Mouse (Mus musculus) heart, postnatal 0 days (tissue): ENCODE measurements at regions not wholly inside any gene's neighbourhood (a gene's known extent, or its start where the extent isn't known, plus 50 kb on each side); places are given as distances from the start of the nearest gene placed in this dataset.
A peak's percentile ranks its signal among the peaks of the same experiment; 100 is the strongest.

Experiments used
- ATAC-seq: fragments of 200-750 bp; cut with Nextera tagmentation; 2 replicates; pipeline ENCODE4 v1.8.0; 2017; ENCODE audit warnings: low read depth, moderate number of reproducible peaks, moderate library complexity; ENCODE audit not compliant: insufficient read depth
- DNase-seq: peaks from one replicate; pipeline ENCODE4 v3.0.0-alpha.2; 2016; ENCODE audit warnings: low spot score
- H3K27ac ChIP-seq: fragments of 300-500 bp; sonication (generic); 2 replicates; pipeline ENCODE4 v1.5.1; 2014; ENCODE audit warnings: low read depth, mild to moderate bottlenecking
- H3K27me3 ChIP-seq: fragments of 300-500 bp; sonication (generic); 2 replicates; pipeline ENCODE4 v1.6.1; 2014; ENCODE audit warnings: low read length, mixed read lengths; ENCODE audit not compliant: control insufficient read depth, insufficient read depth
- H3K36me3 ChIP-seq: fragments of 300-500 bp; sonication (generic); replicated peaks from 2 replicates; pipeline ENCODE4 v1.6.1; 2014; ENCODE audit warnings: low read length, mixed read lengths; ENCODE audit not compliant: control insufficient read depth, insufficient read depth
- H3K4me1 ChIP-seq: fragments of 300-500 bp; sonication (generic); 2 replicates; pipeline ENCODE4 v1.6.1; 2014; ENCODE audit warnings: antibody characterized with exemption; ENCODE audit not compliant: control insufficient read depth, insufficient read depth
- H3K4me2 ChIP-seq: fragments of 300-500 bp; sonication (generic); 2 replicates; pipeline ENCODE4 v1.6.1; 2014; ENCODE audit warnings: low read depth, mild to moderate bottlenecking, low read length, moderate library complexity
- H3K4me3 ChIP-seq: fragments of 300-500 bp; sonication (generic); 2 replicates; pipeline ENCODE4 v1.5.1; 2014; ENCODE audit warnings: low read depth, low read length
- H3K9ac ChIP-seq: fragments of 300-500 bp; sonication (generic); replicated peaks from 2 replicates; pipeline ENCODE4 v1.6.1; 2014; ENCODE audit warnings: low read depth, low read length, mixed read lengths
- H3K9me3 ChIP-seq: fragments of 300-500 bp; sonication (generic); replicated peaks from 2 replicates; pipeline ENCODE4 v1.6.1; 2016; ENCODE audit warnings: low read length; ENCODE audit not compliant: control insufficient read depth
- CTCF ChIP-seq: IDR thresholded peaks from 2 replicates; pipeline ENCODE4 v1.5.1; 2016; ENCODE audit warnings: antibody characterized with exemption, control low read depth, low read depth
- EP300 ChIP-seq: IDR thresholded peaks from 2 replicates; pipeline ENCODE4 v1.6.1; 2016; ENCODE audit warnings: antibody characterized with exemption, low read depth
- WGBS: fragments of 180-500 bp; shearing (Covaris S2); extraction: QIAGEN DNeasy Blood & Tissue Kit; methylation state at CpG from one replicate; pipeline ENCODE4 v1.1.7; 2014; 5-methylcytosine and 5-hydroxymethylcytosine counted together

GRCm38 (mm10) chr13:99610498-99610897, 94.2 kb upstream of the Map1b start:
- no peak overlapping the region for H3K4me3 ChIP-seq
- no peak overlapping the region for H3K27ac ChIP-seq
- no peaks in the 10 kb centered on the region for H3K27me3 ChIP-seq
- H3K9me3 ChIP-seq, result no peaks in the 10 kb centered on the region
- H3K36me3 ChIP-seq, result no peaks in the 10 kb centered on the region
- no peak overlapping the region for H3K4me2 ChIP-seq
- ATAC-seq (peak; percentile 39; the same call in 1 of the 2 replicates), DNase-seq (no peak)
- H3K9ac ChIP-seq, result no peak overlapping the region
- 28% methylated on average over 5 of the region's 5 CpGs for WGBS
- H3K4me1 ChIP-seq, result peaks cover 18% of the 10 kb centered on the region
- TF ChIP-seq CTCF, result no peak
- no peak for TF ChIP-seq EP300

- no peak overlapping the region for H3K27ac ChIP-seq
- no peaks in the 10 kb centered on the region for H3K36me3 ChIP-seq
- no peaks in the 10 kb centered on the region for H3K27me3 ChIP-seq
- H3K4me3 ChIP-seq, result no peak overlapping the region
- H3K9me3 ChIP-seq, result no peaks in the 10 kb centered on the region
- peaks cover 18% of the 10 kb centered on the region for H3K4me1 ChIP-seq
- DNase-seq (no peak), ATAC-seq (no peak)
- no peak overlapping the region for H3K4me2 ChIP-seq
- H3K9ac ChIP-seq, result no peak overlapping the region
- WGBS, result 62% methylated on average over 9 of the region's 9 CpGs
- TF ChIP-seq EP300 (no peak), CTCF (no peak)
Measured at GRCm38 (mm10) chr13:99609151-99610146, 93.1 kb upstream of the Map1b start.

DNA sequence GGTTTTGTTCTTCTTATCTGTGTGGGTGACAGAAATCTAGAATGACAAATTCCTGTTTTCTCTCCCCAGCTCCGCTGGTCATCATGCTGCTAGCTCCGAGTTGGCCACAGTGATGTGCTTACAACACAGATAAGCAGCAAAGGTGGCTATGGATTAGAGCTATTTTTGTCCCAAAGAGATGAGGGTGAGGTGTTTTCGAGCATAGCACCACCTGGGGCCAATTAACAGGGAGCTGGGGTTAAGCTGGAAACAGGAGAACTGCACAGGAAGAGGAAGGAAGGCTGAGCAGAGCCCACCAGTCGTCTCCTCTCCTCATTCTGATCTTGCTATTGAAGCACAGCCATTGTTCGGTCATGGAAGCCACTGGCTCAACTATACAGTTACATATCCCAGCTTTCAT, 92.3 kb upstream of the Map1b start:
- ATAC-seq (no peak), DNase-seq (no peak)
- WGBS, result 42% methylated on average over 5 of the region's 5 CpGs
- Histone ChIP-seq H3K9ac (no peak overlapping the region), H3K4me2 (no peak overlapping the region), H3K4me3 (no peak overlapping the region), H3K27me3 (no peaks in the 10 kb centered on the region), H3K4me1 (peaks cover 18% of the 10 kb centered on the region), H3K9me3 (0 out of 2 replicates have a peak, but pooled peaks cover 3% of the 10 kb centered on the region), H3K27ac (no peak overlapping the region), H3K36me3 (no peaks in the 10 kb centered on the region)
- no peak for TF ChIP-seq EP300
- TF ChIP-seq CTCF, result no peak

GRCm38 (mm10) chr13:99607208-99607607, 90.9 kb upstream of the Map1b start:
- 52% methylated on average over 6 of the region's 6 CpGs for WGBS
- peaks cover 18% of the 10 kb centered on the region for H3K4me1 ChIP-seq
- no peak for DNase-seq

DNA sequence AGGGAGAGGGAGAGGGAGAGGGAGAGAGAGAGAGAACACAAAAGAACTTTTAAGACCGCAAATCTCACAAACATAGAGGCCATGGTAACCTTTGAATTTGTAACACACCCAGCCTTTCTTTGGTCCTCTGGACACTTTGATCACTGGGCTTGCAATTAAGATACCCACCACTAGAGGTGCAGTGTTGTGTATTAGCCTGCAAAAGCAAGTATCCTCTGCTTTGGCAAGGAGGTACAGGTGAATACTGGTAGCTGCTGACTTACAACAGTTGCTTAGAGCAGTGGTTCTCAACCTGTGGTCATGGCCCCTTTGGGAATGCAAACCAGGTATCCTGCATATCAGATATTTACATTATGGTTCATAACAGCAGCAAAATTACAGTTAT, 90.3 kb upstream of the Map1b start:
- ATAC-seq (no peak), DNase-seq (peak; percentile 10)
- Histone ChIP-seq H3K9ac (no peak overlapping the region), H3K4me3 (no peak overlapping the region), H3K4me1 (peaks cover 18% of the 10 kb centered on the region), H3K4me2 (no peak overlapping the region), H3K27ac (no peak overlapping the region), H3K36me3 (no peaks in the 10 kb centered on the region), H3K9me3 (0 out of 2 replicates have a peak, but pooled peaks cover 4% of the 10 kb centered on the region), H3K27me3 (no peaks in the 10 kb centered on the region)
- TF ChIP-seq EP300, result no peak
- TF ChIP-seq CTCF, result peak; percentile 55
- 53% methylated on average over 1 of the region's 1 CpGs for WGBS

More at GRCm38 (mm10) chr13:99607208-99607607, 90.9 kb upstream of the Map1b start:
- Histone ChIP-seq H3K27me3 (no peaks in the 10 kb centered on the region), H3K4me3 (no peak overlapping the region), H3K4me2 (no peak overlapping the region), H3K9me3 (0 out of 2 replicates have a peak, but pooled peaks cover 4% of the 10 kb centered on the region), H3K27ac (no peak overlapping the region), H3K36me3 (no peaks in the 10 kb centered on the region), H3K9ac (no peak overlapping the region)
- no peak for ATAC-seq
- no peak for TF ChIP-seq EP300
- TF ChIP-seq CTCF, result no peak
